Mouse (Mus musculus): ENCODE measurements at regions not wholly inside any gene's neighbourhood (a gene's known extent, or its start where the extent isn't known, plus 50 kb on each side); places are given as distances from the start of the nearest gene placed in this dataset.

DNA sequence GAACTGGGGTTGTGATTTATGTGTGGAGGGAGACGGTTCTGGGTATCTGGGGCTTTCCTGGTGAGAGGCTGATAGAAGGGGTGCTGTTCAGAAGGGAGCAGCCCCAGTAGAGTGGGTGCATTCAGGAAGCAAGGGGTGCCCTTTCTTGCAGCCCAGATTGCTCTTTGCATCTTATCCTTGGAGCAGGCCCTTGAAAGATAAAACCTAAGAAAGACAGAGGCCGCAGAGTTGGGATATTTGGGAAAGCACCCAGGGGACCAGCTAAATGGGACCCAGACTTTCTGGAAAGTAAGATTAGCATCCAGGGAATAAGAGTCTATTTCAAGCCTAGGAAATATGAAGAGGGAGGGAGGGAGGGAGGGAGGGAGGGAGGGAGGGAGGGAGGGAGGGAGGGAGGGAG is 512.2 kb upstream of the Mki67 start:
- no peak for TF ChIP-seq CTCF (IDR thresholded peaks at IDR 0.05; ENCODE audit: borderline replicate concordance, insufficient read depth, low read length)
- no peak for TF ChIP-seq POLR2A (IDR thresholded peaks at IDR 0.05; ENCODE audit: low read depth, low read length)

Measured in embryonic fibroblast, embryonic 13.5 days (primary cell).